ENCODE assay signal across 8 mouse cellular contexts in genomic region chr17:55944866-55945682, GRCm38 (mm10). TPM values are rescaled to one million over a fixed set of nuclear protein-coding genes. Genes with fewer than 3 reads are reported as not detected.
DNase-seq lines count a peak whose midpoint lies in the region; ATAC-seq and TF ChIP-seq lines count a peak whose summit lies in the region.
"Not testable (repeated sequence)": the region's sequence is repeated elsewhere in the genome, so short reads cannot be mapped to it uniquely, and the experiment has no call there.

No protein-coding gene starts in this region.

- H3K9ac ChIP-seq in hindbrain, embryonic 15.5 days: peak overlapping the region; percentile 67

- not testable (repeated sequence) for H3K27me3 ChIP-seq in Patski; hindbrain, embryonic 15.5 days

- H3K4me1 ChIP-seq in hindbrain, embryonic 15.5 days (replicated peaks): peaks cover 11% of the 10 kb centered on the region

- peak; percentile 100 for ATAC-seq in Patski
- ATAC-seq in hindbrain, embryonic 15.5 days (ENCODE audit: low FRiP score, low read depth): peak; percentile 97

- peak overlapping the region; percentile 47 for H3K4me3 ChIP-seq in hindbrain, embryonic 15.5 days

- not testable (repeated sequence) for H3K36me3 ChIP-seq in hindbrain, embryonic 15.5 days

- H3K4me2 ChIP-seq in hindbrain, embryonic 15.5 days: peak overlapping the region; percentile 81

- peak; percentile 71 for DNase-seq in Patski (ENCODE audit: low read depth, low spot score)
- peak; percentile 94 to 95 for DNase-seq in cerebellum, postnatal 25 days
- peak; percentile 94 to 96 for DNase-seq in frontal cortex, postnatal 36 days (ENCODE audit: low spot score in 2 of 2)
- peak; percentile 94 to 95 for DNase-seq in left cerebral cortex, adult 18-20 months (ENCODE audit: low spot score in 2 of 2)
- DNase-seq in lung, postnatal 4 days: peak; percentile 92 to 95
- peak; percentile 90 for DNase-seq in retina, postnatal 1 day
- peak; percentile 84 to 90 for DNase-seq in urinary bladder, adult 18-20 months (ENCODE audit: low spot score in 2 of 2)

- peak overlapping the region; percentile 94 for H3K27ac ChIP-seq in hindbrain, embryonic 15.5 days (replicated peaks)

- in situ Hi-C loops in Patski (cut with MboI; ENCODE audit: low pct_unique_long_range_greater_than_20kb): loop anchor here (5.0 kb wide), 1 partner anchor 68 kb away; the partner anchor contains the start of gene Zfp119a

- TF ChIP-seq CTCF in Patski (IDR thresholded peaks at IDR 0.05): not testable (repeated sequence)

- POLR2A ChIA-PET in Patski (lab: Charles Lee): interaction anchor here (0.6 kb wide), 1 partner anchor 55 kb away, joined by 3 read pairs; no protein-coding TSS in a partner anchor

- under 1% methylated on average over 56 of the region's 56 CpGs for WGBS in hindbrain, embryonic 15.5 days

- CTCF ChIA-PET in Patski (lab: Charles Lee): not testable (repeated sequence)

- H3K9me3 ChIP-seq in hindbrain, embryonic 15.5 days: not testable (repeated sequence)

RNA-seq across cellular contexts. Expression of gene Zfp119b, which starts 4.2 kb away (rescaled TPM):
- 4.9 TPM for polyA plus RNA-seq in Patski (2021)
- polyA plus RNA-seq in hindbrain, embryonic 15.5 days (2015; fragmentation: Nextera tagmentation; extraction: Ambion mirVana): 7.5 and 8.3 TPM in 2 replicates
- total RNA-seq in left cerebral cortex, adult 18-20 months (2021): 1 to 10 TPM; 3.3 to 4.2 TPM

RNA-seq across cellular contexts. Expression of gene Ebi3, which starts 7.4 kb away (rescaled TPM):
- not detected for polyA plus RNA-seq in Patski (2021)
- 5.9 and 6.4 TPM in 2 replicates for polyA plus RNA-seq in hindbrain, embryonic 15.5 days (2015; fragmentation: Nextera tagmentation; extraction: Ambion mirVana)
- 1 to 10 TPM; 1.3 to 1.8 TPM for total RNA-seq in left cerebral cortex, adult 18-20 months (2021)

RNA-seq across cellular contexts. Expression of gene Yju2, which starts 13.8 kb away (rescaled TPM):
- polyA plus RNA-seq in Patski (2021): 15.0 TPM
- 22.7 and 22.9 TPM in 2 replicates for polyA plus RNA-seq in hindbrain, embryonic 15.5 days (2015; fragmentation: Nextera tagmentation; extraction: Ambion mirVana)
- 10 to 100 TPM; 15.0 to 15.2 TPM for total RNA-seq in left cerebral cortex, adult 18-20 months (2021)

RNA-seq across cellular contexts. Expression of gene Shd, which starts 25.2 kb away (rescaled TPM):
- polyA plus RNA-seq in Patski (2021): not detected
- polyA plus RNA-seq in hindbrain, embryonic 15.5 days (2015; fragmentation: Nextera tagmentation; extraction: Ambion mirVana): 174 and 179 TPM in 2 replicates
- total RNA-seq in left cerebral cortex, adult 18-20 months (2021): 10 to 100 TPM; 39.2 to 41.0 TPM

RNA-seq across cellular contexts. Expression of gene Fsd1, which starts 41.2 kb away (rescaled TPM):
- polyA plus RNA-seq in Patski (2021): 26.2 TPM
- polyA plus RNA-seq in hindbrain, embryonic 15.5 days (2015; fragmentation: Nextera tagmentation; extraction: Ambion mirVana): 193 and 215 TPM in 2 replicates
- 10 to 100 TPM; 81.3 to 86.5 TPM for total RNA-seq in left cerebral cortex, adult 18-20 months (2021)

Comparison
In these comparisons a context has a peak if more than half of its experiments do, and no peak if none do; other contexts are left out.
1. Peak in every context shown above with its lines: DNase-seq, ATAC-seq, H3K4me3 ChIP-seq and H3K27ac ChIP-seq.